Mouse (Mus musculus): Measurements from ENCODE around the gene Adgra1.

The Adgra1 gene

DNA sequence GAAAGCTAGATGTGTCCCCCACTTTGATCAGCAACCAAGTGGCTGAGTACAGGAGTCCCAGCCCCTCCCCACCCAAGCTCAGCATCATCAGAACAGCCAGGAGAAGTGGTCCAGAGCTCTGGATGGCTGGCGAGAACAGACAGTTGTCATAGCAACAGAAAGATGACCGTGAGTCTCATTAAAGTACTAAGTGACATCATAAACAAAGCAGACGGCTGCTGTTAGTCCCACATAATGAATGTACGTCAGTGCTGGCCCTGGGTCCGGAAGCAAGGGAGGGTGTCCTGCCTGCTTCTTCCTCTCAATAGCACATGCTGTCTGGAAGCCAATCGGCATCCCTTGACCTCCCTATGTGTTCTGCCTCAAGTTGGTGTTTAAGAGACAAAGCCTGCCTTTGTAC is 16.2 kb downstream of the Adgra1 start:
- DNase-seq (ENCODE audit: low read depth, low spot score), result no peak

DNA sequence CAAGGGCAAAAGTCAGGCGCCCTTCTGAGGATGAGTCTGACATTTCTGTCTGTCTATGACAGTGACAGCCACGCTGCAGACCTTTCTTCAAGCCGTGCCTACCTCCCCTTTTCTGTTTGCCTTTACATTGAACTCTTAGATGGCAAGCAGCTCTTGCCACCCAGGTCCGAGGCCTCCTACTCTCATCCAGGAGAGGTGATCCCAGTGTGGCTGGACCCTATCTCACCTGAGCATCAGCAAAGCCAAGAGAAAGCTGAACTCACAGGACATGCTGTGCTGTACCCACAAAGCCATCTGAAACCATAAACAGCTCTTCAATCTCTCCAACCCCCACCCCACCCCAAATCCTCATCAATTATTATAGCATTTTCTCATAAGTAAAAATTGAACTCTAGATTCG is 16.7 kb downstream of the Adgra1 start:
- DNase-seq (ENCODE audit: low read depth, low spot score), result no peak

DNA sequence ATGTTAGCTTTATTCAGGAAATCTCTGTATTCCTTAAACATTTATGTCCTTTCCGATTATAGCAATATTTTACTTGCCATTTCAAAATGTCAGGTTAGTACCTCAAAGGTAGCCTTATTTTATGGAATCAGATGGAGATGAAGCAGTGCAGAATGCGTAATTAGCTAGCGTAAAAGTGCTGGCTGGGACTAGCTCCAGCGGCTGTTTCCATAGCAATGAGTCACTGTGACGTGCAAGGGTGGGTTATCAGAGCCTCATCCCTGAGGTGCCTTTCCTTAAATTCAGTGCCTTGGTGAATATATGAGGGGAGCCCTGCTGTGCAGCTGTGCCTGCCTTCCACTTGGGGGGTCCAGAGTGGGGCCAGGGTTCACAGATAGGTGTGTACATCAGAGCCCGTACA is 17.1 kb downstream of the Adgra1 start:
- no peak for DNase-seq (ENCODE audit: low read depth, low spot score)

DNA sequence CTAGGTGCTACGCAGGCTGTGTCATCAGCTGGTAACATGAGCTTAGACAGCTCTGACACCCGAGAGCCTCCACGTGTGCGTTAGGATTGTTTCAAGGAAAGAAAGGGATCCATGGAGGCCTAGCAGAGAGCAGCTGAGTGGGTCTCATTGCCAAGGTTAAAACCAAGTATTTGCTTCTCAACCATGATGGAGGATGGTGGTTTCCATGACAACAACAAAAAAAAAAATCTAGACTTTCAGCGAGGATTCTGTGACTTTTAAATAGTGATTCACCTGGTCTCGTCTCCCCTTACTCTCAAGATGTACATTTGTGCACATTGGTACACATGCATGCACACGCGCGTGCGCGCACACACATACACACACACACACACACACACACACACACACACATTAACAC is 21.3 kb downstream of the Adgra1 start:
- DNase-seq (ENCODE audit: low read depth, low spot score), result no peak

DNA sequence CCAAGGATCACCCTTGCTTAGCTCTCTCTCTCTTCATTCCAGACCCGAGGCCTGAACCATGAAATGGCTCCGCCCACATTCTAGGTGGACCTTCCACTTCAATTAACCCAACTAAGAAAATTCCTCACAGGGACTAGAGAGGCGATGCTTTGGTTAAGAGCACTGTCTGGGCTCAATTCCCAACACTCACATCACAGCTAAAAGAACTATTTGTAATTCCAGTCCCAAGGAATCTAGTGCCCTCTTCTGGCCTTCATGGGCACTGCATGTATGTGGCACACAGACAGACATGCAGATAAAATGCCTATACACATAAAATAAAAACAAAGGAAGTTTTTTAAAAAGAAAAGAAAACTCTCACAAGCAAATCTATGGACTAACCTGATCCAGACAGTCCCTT is 27.4 kb downstream of the Adgra1 start:
- DNase-seq (ENCODE audit: low read depth, low spot score), result no peak

DNA sequence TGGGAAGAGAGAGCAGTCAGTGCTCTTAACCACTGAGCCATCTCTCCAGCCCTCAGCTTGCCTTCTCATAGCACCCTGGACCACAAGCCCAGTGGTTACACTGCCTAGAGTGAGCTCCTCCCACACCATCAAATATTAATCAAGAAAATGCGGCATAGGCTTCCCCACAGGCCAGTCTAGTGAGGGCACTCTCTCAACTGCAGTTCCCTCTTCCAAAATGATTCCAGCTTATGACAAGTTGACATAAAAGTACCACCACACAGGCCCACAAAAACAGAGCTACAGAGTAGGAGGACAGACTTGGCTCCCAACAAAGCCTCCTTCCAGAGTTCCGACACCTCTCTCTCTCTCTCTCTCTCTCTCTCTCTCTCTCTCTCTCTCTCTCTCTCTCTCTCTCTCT is 29.1 kb downstream of the Adgra1 start:
- DNase-seq (ENCODE audit: low read depth, low spot score), result no peak

DNA sequence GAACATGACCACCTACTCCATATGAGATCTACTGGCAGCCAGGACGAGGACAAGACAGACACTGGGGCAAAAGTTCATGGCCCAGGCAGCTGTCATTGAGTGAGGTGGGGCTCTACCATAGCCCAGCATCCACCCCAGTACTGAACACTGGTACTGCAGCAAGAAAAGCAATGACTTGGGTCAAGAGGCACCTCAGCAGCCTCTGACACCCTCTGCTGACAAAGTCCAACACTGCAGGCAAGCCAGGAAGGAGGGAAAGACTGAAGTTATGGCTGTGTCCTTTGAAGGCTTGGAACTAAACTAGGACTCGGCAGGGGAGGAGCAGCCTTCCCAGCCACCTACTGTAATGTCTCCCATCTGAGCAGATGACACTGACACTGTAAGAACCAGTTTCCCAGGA is 30.3 kb downstream of the Adgra1 start:
- DNase-seq (ENCODE audit: low read depth, low spot score), result no peak

DNA sequence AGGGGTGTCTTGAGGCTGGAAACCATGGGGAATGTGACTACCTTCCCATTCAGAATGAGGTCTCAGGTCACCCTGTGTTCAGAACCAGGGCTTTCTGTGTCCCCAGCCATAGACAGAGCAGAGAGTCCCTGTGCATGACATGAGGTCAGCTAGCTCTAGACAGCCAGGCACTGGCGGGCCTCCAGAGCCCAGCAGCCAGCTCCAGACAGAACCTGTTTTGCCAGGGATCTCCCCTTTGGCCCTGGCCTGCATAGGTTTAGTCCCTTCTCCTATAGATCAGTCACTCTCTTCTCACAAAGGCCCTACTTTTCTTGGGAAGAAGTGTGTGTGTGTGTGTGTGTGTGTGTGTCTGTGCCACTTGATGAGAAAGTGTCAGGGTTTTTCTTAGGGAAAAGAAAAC is 30.9 kb downstream of the Adgra1 start:
- DNase-seq (ENCODE audit: low read depth, low spot score), result no peak

DNA sequence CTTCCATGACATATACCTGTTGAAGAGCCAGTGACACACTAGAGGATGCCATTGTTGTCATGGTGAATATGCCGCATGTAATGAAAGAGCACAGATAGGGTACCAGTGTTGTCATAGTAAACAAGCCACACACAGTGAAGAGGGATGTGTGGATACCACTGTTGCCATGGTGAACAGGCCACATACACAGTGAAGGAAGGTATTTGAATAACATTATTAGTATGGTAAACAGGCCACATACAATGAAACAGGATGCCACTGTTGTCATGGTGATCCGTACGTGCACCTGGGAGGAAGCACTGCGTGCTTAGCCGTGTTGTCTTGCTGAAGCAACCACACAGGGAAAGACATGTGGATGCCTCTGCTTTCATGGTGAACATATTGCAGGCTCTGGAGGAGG is 37.0 kb downstream of the Adgra1 start:
- no peak for DNase-seq (ENCODE audit: low read depth, low spot score)

DNA sequence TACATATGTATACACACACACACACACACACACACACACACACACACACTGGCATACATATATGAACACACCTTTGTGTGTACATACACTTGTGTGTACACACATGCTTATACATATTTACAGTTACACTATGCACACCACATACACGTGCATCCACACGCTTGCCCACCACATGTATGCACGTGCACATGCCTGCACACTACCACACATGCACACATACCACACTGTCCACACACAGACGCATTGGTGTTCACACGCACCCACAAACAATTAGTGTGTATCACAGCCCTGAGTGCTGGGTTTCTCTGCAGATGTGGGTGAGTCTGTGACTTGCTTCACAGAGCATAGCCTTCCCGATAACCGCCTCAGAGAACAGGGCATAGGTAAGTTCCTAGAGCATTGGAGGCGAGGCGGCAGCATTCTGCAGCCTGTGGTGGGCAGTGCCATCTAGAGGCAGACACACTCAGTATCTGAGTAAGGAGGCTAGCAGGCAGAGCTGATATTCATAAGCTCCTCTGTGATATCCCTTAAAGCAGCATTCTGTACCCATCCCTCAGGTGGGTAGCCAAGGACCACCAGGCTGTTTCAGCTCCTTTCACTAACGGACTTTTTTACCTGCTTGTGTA is 43.3 kb downstream of the Adgra1 start:
- no peak for DNase-seq (ENCODE audit: low read depth, low spot score)

DNA sequence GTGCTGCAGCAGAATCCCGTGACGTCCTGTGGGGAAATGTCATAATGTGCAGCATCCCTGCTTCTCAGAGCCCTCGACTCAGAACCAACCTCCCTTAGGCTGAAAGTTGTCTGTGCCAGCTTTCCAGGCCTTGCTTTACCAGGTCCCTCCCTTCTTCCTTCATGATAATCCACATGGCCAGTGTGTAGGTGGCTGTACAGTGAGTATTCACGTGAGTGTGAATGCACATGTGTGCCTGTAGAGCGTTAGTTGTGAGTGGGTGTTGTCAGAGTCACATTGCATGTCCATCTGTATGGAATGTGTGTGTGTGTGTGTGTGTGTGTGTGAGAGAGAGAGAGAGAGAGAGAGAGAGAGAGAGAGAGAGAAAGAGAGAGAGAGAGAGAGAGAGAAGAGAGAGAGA is 44.1 kb downstream of the Adgra1 start:
- no peak for DNase-seq (ENCODE audit: low read depth, low spot score)

DNA sequence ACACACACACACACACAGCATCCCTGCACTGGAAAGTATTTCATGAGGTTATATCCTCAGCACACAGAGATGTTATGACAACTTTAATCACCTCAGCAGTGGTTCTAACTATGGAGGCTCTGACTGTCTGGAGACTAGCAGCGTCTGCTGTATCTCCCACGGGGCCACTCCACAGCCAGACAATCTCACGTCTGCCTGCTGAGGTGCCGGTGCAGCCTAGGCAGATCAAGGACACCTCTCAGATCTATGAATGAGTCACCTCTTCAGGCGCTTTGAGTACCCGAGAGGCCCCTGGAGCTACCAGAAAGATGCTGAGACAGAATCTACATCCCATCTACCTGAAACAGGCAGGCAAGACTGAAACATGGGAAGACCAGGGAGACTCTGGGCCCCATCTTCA is 44.6 kb downstream of the Adgra1 start:
- DNase-seq (ENCODE audit: low read depth, low spot score), result no peak

DNA sequence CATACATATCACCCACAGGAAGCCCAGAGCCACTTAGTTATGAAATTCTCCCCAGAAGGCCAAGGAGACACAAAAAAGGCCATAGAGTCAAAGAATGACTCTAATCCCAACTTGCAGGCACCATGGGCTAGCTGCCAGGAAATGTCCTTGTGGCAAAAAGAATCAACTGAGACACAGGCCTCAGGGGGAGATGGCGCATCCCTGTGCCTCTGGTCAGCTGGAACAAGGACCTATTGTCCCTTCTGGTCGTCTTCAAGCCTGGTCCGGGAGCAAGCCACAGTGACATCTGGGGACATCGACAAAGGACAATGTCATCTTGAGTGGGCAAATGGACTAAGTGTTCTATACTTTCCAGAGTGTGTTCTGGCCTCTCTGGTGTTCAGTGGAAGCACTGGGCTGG is 49.6 kb downstream of the Adgra1 start:
- no peak for DNase-seq (ENCODE audit: low read depth, low spot score)

DNA sequence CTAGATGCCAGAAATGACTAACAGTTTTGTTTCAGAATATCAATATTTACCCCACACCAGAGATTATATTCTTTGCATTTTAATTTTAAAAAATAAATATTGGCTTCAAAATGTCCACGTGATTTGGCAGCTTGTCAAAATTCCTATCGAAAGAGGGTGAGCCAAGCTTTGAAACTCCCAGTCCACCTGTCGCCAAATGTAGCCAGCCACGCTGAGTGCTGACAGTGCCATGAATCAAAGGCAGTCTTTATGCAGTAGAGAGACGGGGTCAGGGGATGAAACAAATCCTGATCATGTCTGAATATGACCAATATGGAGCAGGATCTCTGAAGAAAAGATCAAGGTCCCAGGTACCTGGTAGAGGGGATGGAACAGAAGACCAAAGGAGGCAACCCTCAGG is 57.8 kb downstream of the Adgra1 start:
- DNase-seq (ENCODE audit: low read depth, low spot score), result no peak

DNA sequence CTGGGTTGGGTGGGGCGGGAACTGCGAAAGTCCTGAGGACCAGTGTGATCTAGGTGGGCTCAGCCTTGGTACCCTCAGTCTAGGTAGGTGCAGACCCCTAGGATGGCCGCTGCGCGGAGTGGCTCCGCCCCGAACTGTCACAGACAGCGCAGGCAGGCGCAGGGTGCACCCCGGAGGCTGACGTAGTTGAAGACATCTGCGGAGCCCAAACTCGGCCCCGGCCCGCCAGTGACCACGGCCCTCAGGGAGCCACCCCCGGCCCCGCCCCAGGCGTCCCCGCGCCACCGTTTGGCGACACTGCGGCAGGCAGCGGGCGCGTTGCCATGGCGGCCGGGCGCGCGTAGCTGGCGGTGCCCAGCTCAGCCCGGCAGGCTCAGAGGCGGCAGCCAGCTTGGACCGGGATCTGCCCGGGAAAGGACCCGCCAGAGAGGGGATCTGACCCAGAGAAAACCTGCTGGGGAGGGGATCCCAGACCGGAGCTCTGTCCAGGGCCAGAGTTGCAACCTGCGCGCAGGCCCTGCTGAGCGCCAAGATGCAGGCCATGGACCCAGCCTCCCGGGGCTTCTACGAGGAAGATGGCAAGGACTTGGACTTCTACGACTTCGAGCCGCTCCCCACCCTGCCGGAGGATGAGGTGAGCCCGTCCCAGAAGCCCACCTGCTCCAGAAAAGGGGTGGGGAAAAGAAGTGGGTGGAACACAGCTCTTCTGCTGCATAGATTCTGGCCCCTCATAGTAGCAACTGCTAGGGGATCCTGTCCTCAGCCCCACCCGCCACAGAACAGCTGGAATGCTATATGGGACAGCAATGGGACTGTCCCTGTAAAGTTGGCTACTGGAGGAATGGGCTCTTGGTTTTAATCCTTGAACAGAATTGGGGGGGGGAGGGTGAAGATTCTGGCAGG is 60.9 kb downstream of the Adgra1 start, which contains the start of gene Kndc1:
TSS of gene Kndc1 (plus strand) at position 42 of the 903 bp plus-strand sequence.
- DNase-seq (ENCODE audit: low read depth, low spot score), result no peak

DNA sequence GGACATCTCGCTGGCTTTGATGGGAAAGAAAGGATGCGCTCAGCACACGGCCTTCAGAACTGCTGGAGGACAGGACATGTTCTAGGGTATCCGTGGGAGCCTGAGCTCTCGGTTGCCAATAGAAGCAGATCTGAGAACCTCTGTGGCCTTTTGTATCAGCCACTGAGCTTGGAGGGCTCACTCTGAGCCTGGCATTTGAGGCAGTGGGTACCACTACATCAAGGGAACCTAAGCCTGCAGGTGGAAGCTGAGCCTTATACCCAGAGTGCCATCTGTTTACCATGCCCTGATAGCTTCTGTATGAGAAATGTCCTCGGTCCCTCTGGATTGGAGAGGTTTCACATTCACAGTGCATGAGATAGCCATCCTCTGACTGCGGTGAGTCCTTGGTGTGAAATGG is 62.3 kb downstream of the Adgra1 start:
- no peak for DNase-seq (ENCODE audit: low read depth, low spot score)

DNA sequence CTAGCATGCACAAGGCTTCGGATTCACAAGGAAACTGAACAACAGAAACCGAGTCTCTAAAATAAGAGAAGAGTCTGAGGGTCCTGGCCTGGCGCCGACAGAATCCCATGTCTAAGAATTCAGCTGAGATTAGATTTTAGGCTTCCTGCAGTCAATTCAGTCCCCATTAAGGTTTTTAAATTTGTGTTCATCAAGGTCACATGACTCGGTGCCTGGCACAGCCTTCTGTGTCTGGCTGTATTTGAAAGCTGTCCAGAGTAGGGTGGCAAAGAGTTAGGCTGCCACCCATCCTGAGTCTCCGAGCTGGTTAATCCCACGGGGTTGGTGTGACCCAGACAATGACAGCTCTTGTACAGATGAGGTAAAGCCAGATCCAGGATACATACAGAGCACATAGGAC is 62.8 kb downstream of the Adgra1 start:
- no peak for DNase-seq (ENCODE audit: low read depth, low spot score)

DNA sequence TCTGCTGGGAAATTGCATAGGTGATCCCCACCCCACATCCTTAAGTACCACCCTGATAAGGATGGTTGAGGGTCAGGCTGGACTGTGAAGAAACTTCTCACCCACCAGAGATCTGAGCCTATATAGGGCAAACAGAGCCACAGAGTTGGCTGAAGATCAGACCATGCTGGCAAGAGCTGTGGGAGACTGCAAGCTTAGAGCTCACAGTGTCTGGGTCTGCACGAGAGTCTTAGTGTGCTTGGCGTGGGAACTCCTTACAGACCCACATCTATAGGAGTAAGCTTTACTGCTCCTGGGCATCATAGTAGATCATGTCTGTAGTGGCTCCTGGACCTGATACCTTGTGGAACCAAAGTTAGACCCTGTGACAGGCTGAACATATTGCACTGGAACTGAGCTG is 64.6 kb downstream of the Adgra1 start:
- DNase-seq (ENCODE audit: low read depth, low spot score), result no peak

DNA sequence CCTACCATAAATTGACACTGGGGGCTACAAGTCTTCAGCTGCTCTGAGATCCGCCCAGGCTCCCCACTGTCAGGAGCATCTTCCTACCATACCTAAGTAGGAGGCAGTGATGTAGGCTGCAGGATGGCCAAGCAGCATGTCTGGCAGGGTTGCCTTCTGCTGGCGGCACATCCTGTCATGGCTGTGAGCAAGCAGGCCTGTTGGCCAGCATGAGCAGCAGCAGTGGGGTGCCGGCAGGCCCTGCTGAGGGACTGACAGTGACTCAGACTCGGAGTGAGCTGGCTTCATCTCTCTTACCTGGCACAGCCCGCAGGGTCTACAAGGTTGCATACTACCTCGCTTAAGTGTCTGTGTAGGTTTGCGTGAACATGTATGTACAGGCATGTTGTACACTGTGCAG is 65.5 kb downstream of the Adgra1 start:
- DNase-seq (ENCODE audit: low read depth, low spot score), result no peak

DNA sequence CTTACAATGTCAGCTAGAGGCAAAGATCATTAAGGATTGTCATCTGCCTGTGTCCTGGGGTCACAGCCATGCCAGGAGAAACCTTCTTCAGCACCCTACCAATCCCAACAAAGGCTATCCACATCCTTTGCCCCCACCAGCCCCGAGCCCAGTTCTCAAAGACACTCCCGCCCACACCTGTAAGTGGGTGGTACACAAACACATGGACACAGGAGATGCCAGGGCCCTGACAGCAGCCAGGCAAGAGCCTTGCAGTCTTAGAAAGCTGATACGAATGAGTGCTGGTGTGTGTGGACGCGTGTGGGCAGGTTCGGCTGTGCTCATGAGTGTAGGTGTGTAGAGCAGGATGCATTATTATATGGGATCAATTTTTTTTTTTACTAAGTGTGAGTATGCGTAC is 66.5 kb downstream of the Adgra1 start:
- DNase-seq (ENCODE audit: low read depth, low spot score), result no peak

DNA sequence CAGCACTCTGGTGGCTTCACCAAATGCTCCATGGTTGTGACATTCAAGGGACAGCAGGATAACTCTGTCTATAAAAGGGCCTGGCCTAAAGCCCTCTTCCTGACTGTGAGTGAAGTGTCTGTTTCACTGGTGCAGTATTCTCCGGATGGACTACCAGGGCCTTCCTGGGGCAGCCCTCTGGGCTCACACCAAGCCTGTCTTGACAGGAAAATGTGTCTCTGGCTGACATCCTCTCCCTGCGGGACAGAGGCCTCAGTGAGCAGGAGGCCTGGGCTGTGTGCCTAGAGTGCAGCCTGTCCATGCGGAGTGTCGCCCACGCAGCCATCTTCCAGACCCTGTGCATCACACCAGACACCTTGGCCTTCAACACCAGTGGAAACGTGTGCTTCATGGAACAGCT is 66.9 kb downstream of the Adgra1 start:
- no peak for DNase-seq (ENCODE audit: low read depth, low spot score)

DNA sequence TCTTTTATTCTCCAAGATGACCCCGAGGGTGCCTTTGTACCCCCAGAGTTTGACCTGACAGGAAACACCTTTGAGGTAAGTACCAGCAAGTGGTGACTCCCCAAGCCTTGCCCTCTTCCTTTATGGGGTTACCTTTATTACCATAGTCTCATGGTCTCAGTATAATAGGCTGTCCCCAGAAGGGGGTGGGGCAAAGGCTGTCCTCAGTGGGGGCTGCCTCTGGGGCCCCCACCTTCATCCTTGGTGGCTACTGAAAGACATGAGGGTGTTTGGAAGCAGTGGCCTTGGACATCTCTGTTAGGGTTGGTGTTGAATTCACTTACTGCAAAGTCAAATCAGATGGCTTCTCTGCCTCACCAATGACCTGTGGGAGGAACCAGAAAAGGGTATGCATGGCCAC is 68.0 kb downstream of the Adgra1 start:
- no peak for DNase-seq (ENCODE audit: low read depth, low spot score)

DNA sequence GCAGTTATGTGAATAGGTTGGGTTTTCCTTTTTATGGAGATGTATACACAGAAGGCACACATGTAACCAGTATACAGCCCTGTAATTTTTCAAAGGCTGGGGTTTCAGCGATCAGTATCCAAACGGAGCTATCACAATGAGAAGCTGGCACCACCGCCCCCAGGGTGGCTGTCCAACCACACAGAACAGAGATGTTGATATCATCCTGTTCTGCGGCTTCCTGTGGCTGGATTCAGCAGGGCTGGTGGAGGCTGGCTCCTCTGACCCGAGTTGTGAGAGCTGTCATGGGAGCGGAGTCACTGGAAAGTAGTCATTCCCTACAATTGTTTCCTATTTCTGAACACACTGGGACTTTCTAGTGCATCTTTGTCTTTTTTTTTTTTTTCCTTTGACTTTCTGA is 71.3 kb downstream of the Adgra1 start:
- no peak for DNase-seq (ENCODE audit: low read depth, low spot score)
